Mouse (Mus musculus) heart, adult 2 months (tissue): ENCODE data around the gene Gfpt2. TPM values are rescaled to one million over a fixed set of nuclear protein-coding genes. Genes with fewer than 3 reads are reported as not detected.

Source experiments
- DNase-seq, 2 experiments: peaks; one replicate each; pipeline ENCODE4 v3.0.0; 2021
- H3K27ac ChIP-seq: fragments of 200-600 bp; 2 replicates; pipeline ENCODE4 v1.8.1; 2022
- H3K27me3 ChIP-seq: fragments of 200-500 bp; 2 replicates; pipeline ENCODE4 v1.6.1; 2012; ENCODE audit warnings: mild to moderate bottlenecking, low read length, inconsistent platforms, mixed read lengths; ENCODE audit not compliant: control insufficient read depth, insufficient read depth
- H3K36me3 ChIP-seq: fragments of 200-500 bp; 2 replicates; pipeline ENCODE4 v1.6.1; 2012; ENCODE audit warnings: low read length, inconsistent platforms; ENCODE audit not compliant: control insufficient read depth, insufficient read depth
- H3K4me1 ChIP-seq: fragments of 200-500 bp; 2 replicates; pipeline ENCODE4 v1.6.1; 2011; ENCODE audit warnings: low read length; ENCODE audit not compliant: control insufficient read depth, insufficient read depth
- H3K4me3 ChIP-seq: fragments of 200-600 bp; 2 replicates; pipeline ENCODE4 v1.8.1; 2022
- H3K79me2 ChIP-seq: fragments of 200-500 bp; replicated peaks from 2 replicates; pipeline ENCODE4 v1.6.1; 2012; ENCODE audit warnings: mild to moderate bottlenecking, inconsistent platforms, low read length, moderate library complexity, mixed read lengths; ENCODE audit not compliant: control insufficient read depth, insufficient read depth
- H3K9ac ChIP-seq: fragments of 200-500 bp; 2 replicates; pipeline ENCODE4 v1.6.1; 2012; ENCODE audit warnings: low read depth, mild to moderate bottlenecking, control low read depth, inconsistent platforms, low read length, mixed read lengths
- CTCF ChIP-seq: fragments of 200-600 bp; IDR thresholded peaks from 2 replicates; pipeline ENCODE4 v1.8.1; 2022; ENCODE audit warnings: antibody characterized with exemption, mild to moderate bottlenecking, moderate library complexity
- EP300 ChIP-seq: fragments of 200-500 bp; IDR thresholded peaks from 2 replicates; pipeline ENCODE4 v1.6.1; 2011; ENCODE audit warnings: low read depth, low read length, control low read depth; ENCODE audit not compliant: insufficient read depth
- POLR2A ChIP-seq: fragments of 200-500 bp; IDR thresholded peaks from 2 replicates; pipeline ENCODE4 v1.6.1; 2011; ENCODE audit warnings: mild to moderate bottlenecking, low read depth, low read length, control low read depth; ENCODE audit not compliant: insufficient read depth
- WGBS: fragments of 180-500 bp; shearing (Covaris S2); methylation state at CpG from one replicate; pipeline ENCODE4 v1.1.7; 2018; 5-methylcytosine and 5-hydroxymethylcytosine counted together
- intact Hi-C: fragments of 180-260 bp; cut with DNase I; formaldehyde crosslinking; loops from one replicate; pipeline ENCODE4 v1.15.1; 2025
- polyA plus RNA-seq: library from polyadenylated mRNA; depleted of rRNA; stranded (reverse); fragments of >200 nt; gene quantifications from 2 replicates; pipeline ENCODE4 v1.2.3, GENCODE M21; 2012
- total RNA-seq, 2 experiments: library from RNA; stranded (reverse); gene quantifications; 2 replicates each; pipeline ENCODE4 v1.2.3; 2021

The Gfpt2 gene
- total and polyA plus RNA-seq, 3 experiments = 11.8 to 14.0 (median 13.8) TPM

DNA sequence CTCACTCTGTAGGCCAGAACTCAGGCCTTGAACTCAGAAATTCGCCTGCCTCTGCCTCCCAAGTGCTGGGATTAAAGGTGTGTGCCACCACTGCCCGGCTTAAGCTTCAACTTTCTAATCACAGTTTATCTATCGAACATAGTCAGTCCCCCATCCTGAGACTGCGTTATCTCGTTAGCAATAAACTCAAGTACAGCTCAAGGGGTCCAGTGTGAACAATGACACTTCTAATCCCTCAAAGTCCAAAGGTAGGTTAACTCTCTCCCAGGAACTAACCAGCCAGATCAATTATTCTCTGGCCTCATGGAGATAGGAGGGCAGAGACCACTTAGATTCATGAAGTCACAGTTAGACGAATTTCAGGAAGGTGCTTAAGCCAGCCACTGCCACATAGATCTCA, 40.3 kb downstream of the Gfpt2 start:
- Histone ChIP-seq H3K36me3 (no peaks in the 10 kb centered on the region), H3K4me1 (peaks cover 2% of the 10 kb centered on the region), H3K9ac (no peak overlapping the region), H3K27me3 (no peaks in the 10 kb centered on the region), H3K79me2 (no peaks in the 10 kb centered on the region), H3K27ac (no peak overlapping the region), H3K4me3 (no peak overlapping the region)
- TF ChIP-seq CTCF (no peak), EP300 (no peak), POLR2A (no peak)
- WGBS = 86% methylated on average over 6 of the region's 6 CpGs
- intact Hi-C loops = no loop called here
- DNase-seq = no peak

DNA sequence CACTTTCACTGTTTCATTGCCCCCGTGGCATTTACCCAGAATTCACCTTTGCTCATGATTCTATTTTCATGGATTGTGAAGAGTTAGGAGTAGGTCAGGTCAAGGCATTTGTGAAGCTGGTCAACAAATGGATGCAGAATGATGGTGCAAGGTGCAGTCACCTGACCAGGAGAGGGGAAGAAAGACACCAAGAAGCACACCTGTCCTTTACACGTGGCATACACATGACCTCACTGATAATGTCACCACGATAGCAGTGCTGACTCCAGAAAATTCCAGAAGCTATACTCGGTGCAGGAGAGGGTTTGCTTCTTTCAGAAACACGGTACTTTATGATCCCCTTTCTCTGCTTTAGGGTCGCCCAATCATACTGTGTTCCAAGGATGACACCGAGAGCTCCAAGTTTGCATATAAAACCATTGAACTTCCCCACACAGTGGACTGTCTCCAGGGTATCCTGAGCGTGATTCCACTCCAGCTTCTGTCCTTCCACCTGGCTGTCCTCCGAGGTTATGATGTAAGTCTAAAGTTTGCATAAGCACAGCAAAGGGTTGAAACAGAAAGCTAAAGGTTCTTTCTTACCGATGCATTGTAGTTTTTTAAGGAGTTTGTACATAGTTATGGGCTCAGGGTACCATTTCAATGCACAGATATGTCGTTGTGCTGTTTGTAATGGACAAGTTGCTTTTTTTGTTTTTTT, 41.4 kb downstream of the Gfpt2 start:
- no peak overlapping the region for H3K9ac ChIP-seq
- no peak overlapping the region for H3K27ac ChIP-seq
- 86% methylated on average over 11 of the region's 11 CpGs for WGBS
- no peaks in the 10 kb centered on the region for H3K79me2 ChIP-seq
- no peaks in the 10 kb centered on the region; the same call in 1 of the 2 replicates for H3K4me1 ChIP-seq
- no peak for TF ChIP-seq EP300
- no peaks in the 10 kb centered on the region for H3K27me3 ChIP-seq
- intact Hi-C loops = no loop called here
- no peaks in the 10 kb centered on the region for H3K36me3 ChIP-seq
- H3K4me3 ChIP-seq = no peak overlapping the region
- no peak for DNase-seq

DNA sequence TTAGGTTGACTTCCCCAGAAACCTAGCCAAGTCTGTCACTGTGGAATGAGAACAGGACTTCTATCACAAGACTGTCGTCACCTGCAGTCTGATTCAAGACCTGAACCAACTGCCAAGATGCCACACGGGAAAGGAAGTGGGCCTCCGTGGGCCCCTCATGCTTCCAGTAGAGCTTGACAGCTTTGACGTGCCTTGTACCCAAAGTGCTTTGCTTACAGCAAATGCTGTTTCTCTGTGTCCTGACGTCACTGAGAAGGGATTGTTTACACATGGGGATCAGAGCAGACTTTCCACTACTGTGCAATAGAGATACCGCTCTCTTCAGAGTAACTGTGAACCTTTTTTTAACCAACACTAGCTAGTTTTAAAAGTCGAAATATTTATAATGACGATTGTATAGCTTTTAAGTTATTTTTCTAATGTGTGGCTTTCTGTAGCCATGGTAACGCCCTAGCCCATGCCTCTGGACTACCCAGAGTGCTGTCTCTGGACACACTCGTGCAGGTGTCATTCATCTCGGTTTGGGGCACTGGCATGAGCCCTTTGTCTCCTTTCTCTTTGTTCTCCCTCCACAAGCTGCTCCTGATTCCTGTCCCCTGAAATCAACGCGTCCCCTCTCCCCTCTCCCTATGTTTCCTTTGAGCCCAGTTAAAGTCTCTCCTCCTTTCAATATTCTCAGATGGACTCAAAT, 43.9 kb downstream of the Gfpt2 start:
- intact Hi-C loops = no loop called here
- DNase-seq = no peak
- H3K27ac ChIP-seq = no peak overlapping the region
- H3K27me3 ChIP-seq = no peaks in the 10 kb centered on the region
- H3K4me3 ChIP-seq = no peak overlapping the region
- TF ChIP-seq CTCF = no peak
- no peak for TF ChIP-seq EP300
- TF ChIP-seq POLR2A = no peak
- no peak overlapping the region for H3K9ac ChIP-seq
- no peaks in the 10 kb centered on the region for H3K36me3 ChIP-seq
- WGBS = 45% methylated on average over 13 of the region's 13 CpGs
- H3K4me1 ChIP-seq = no peaks in the 10 kb centered on the region
- no peaks in the 10 kb centered on the region for H3K79me2 ChIP-seq

DNA sequence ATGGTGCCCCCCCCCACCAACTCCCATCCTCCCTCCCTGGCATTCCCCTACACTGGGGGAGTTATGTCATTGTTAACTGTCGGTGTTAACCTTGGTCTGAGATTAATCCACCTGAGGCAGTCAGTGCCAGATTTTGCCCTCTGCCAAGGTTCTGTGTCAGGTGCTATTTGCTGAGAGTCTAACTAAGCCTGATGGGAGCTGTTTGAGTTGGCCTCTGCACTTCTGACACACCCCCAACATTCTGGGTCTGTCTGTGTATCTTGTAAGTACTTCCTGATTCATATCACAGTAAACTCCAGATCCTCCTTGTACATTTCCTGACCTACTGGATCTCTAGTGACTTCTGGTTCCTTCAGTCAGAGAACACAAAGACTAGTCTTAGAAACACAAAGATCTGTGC, 46.7 kb downstream of the Gfpt2 start:
- Histone ChIP-seq H3K4me3 (no peak overlapping the region), H3K36me3 (no peaks in the 10 kb centered on the region), H3K79me2 (no peaks in the 10 kb centered on the region), H3K27ac (no peak overlapping the region), H3K27me3 (no peaks in the 10 kb centered on the region), H3K4me1 (no peaks in the 10 kb centered on the region), H3K9ac (no peak overlapping the region)
- intact Hi-C loops = no loop called here
- 29% methylated on average over 1 of the region's 1 CpGs for WGBS
- no peak for TF ChIP-seq EP300
- TF ChIP-seq CTCF = no peak
- TF ChIP-seq POLR2A = no peak
- no peak for DNase-seq

DNA sequence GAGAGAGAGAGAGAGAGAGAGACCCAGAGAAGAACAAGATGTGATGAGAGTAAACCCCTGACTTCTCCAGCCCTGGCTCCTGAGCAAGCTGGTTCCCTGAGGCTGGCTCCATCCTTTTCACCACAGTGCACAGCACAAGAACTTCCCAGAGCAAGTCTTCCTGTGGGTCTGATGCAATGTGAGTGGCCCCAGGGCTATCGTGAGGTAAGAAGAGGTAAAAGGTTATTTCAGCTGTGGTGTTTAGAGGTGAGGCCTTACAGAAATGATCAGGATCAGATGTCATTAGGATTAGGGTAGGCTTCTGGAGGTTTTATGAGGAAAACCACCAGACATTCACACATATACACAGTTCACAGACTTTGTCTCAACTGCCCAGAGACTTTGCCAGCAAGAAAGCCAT, 47.9 kb downstream of the Gfpt2 start:
- no peak for DNase-seq
- H3K9ac ChIP-seq = no peak overlapping the region
- H3K4me1 ChIP-seq = no peaks in the 10 kb centered on the region
- no peak overlapping the region for H3K27ac ChIP-seq
- no peaks in the 10 kb centered on the region for H3K36me3 ChIP-seq
- WGBS = 84% methylated on average over 1 of the region's 1 CpGs
- H3K79me2 ChIP-seq = no peaks in the 10 kb centered on the region
- TF ChIP-seq EP300 = no peak
- no peak for TF ChIP-seq POLR2A
- no peak for TF ChIP-seq CTCF
- intact Hi-C loops = no loop called here
- no peaks in the 10 kb centered on the region for H3K27me3 ChIP-seq
- no peak overlapping the region for H3K4me3 ChIP-seq

DNA sequence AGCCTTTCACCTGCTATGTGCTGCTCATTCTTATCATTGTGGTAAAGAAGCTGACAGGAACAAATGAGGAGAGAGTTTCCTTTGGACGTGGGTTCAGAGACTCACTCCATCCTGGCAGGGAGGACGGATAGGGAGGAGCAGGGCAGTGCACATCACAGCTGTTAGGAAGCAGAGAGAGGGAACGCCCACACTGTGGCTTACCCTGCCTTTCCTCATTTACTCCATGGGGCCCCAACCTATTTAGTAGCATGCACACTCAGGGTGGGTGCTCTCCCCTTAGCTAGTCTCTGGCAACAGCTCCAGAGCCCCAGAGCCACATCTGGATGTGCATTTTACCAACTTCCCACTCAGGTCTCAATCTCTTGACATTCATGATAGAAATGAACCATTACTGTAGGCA, 48.7 kb downstream of the Gfpt2 start:
- H3K4me3 ChIP-seq = no peak overlapping the region
- H3K4me1 ChIP-seq = no peaks in the 10 kb centered on the region; the same call in 1 of the 2 replicates
- H3K27me3 ChIP-seq = no peaks in the 10 kb centered on the region
- DNase-seq = no peak
- TF ChIP-seq EP300 = no peak
- no peak for TF ChIP-seq CTCF
- TF ChIP-seq POLR2A = no peak
- WGBS = 32% methylated on average over 3 of the region's 3 CpGs
- no peak overlapping the region for H3K27ac ChIP-seq
- no peaks in the 10 kb centered on the region for H3K36me3 ChIP-seq
- no peak overlapping the region for H3K9ac ChIP-seq
- H3K79me2 ChIP-seq = no peaks in the 10 kb centered on the region
- intact Hi-C loops = no loop called here
